Mouse (Mus musculus): ENCODE measurements around the gene Tmem117.

- TF ChIP-seq CTCF (IDR thresholded peaks at IDR 0.05; ENCODE audit: borderline replicate concordance, control insufficient read depth, extremely low read depth, insufficient read depth, low read length, poor library complexity) (no peak), POLR2A (IDR thresholded peaks at IDR 0.05; ENCODE audit: control insufficient read depth, extremely low read depth, insufficient read depth, low read length, poor library complexity) (no peak)
These were observed 58.1 kb downstream of the Tmem117 start for GRCm38 (mm10) chr15:94687176-94687575.
